ENCODE assay signal across 16 mouse cellular contexts in the genomic region with DNA sequence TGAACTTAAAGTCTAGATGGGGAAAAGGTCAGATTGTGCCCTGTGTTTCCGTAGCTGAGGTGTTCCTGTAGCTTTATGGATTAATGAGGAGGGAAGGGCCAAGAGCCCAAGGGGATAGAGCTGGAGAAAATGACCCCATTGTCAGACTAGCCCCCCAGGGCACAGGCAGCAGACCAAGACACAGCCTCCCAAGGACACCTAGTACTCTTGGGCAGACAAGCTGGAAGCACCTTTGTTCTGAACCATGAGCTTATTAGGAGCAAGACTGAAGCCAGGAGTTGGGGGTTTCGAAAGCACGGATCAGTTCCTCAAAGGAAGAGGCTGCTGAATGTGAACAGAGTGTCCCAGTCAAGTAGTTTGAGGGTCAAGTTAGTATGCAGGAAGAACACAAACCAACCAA. TPM values are rescaled to one million over a fixed set of nuclear protein-coding genes. Genes with fewer than 3 reads are reported as not detected.
DNase-seq lines count a peak whose midpoint lies in the region.
"Had no signal": no experiment of that assay in that cellular context is flagged by ENCODE, and none has a peak within 500 bp of the region (broad histone marks: within the 10 kb centered on the region; RNA-seq: fewer than 3 reads in every experiment).

No protein-coding gene starts in this region.

- DNase-seq in heart, adult 11 months, result peak; percentile 82
- no peak for DNase-seq in heart, adult 9 months (ENCODE audit: low spot score in 2 of 2)
- DNase-seq in fat pad, adult 2 months (ENCODE audit: extremely low read depth, low read depth, low spot score), result peak; percentile 88
- DNase-seq in testis, postnatal 10 days (ENCODE audit: low spot score), result peak; percentile 30
- no peak for DNase-seq in adrenal gland, postnatal 14 days
- no peak for DNase-seq in kidney, postnatal 25 days
- DNase-seq: adrenal gland, adult 8-10 months; adrenal gland, postnatal 25 days; B cell, adult 2 months; cerebellum, adult 11 months; cerebellum, adult 18-20 months; cerebellum, adult 8-10 months; cerebellum, adult 9-11 months; cerebellum, postnatal 14 days; cerebellum, postnatal 36 days; embryo, embryonic 11 days had no signal

RNA-seq across cellular contexts. Expression of gene Pias1, which starts 9.9 kb away (rescaled TPM):
- 26.0 and 33.5 TPM in 2 replicates for total RNA-seq in adrenal gland, postnatal 14 days (2021)

Comparison
In these comparisons a context has a peak if more than half of its experiments do, and no peak if none do; other contexts are left out.
1. DNase-seq: peak in heart, adult 11 months (single experiment), fat pad, adult 2 months (single experiment) and testis, postnatal 10 days (single experiment); none in heart, adult 9 months (0 of 2), adrenal gland, postnatal 14 days (single experiment) and kidney, postnatal 25 days (0 of 2).